Mouse (Mus musculus) bone marrow, adult 2 months (tissue): ENCODE measurements around the gene Snx5. TPM values are rescaled to one million over a fixed set of nuclear protein-coding genes. Genes with fewer than 3 reads are reported as not detected.

Experiments
- H3K27ac ChIP-seq: fragments of 200-500 bp; 2 replicates; pipeline ENCODE4 v1.5.1; 2012; ENCODE audit warnings: low read depth, mild to moderate bottlenecking, control low read depth, inconsistent platforms, low read length; ENCODE audit not compliant: control insufficient read depth, poor library complexity, insufficient read depth
- H3K4me1 ChIP-seq: fragments of 200-500 bp; 2 replicates; pipeline ENCODE4 v1.6.1; 2011; ENCODE audit warnings: low read length; ENCODE audit not compliant: control insufficient read depth, insufficient read depth
- H3K4me3 ChIP-seq: fragments of 200-500 bp; replicated peaks from 2 replicates; pipeline ENCODE3; 2011; ENCODE audit warnings: mild to moderate bottlenecking, low read depth, low read length, control low read depth; ENCODE audit not compliant: control insufficient read depth
- CTCF ChIP-seq: fragments of 200-500 bp; IDR thresholded peaks from 2 replicates; pipeline ENCODE4 v1.5.1; 2011; ENCODE audit warnings: low read length, control low read depth; ENCODE audit not compliant: control insufficient read depth, insufficient read depth
- POLR2A ChIP-seq: fragments of 200-500 bp; IDR thresholded peaks from 2 replicates; pipeline ENCODE4 v1.6.1; 2011; ENCODE audit warnings: low read depth, mild to moderate bottlenecking, control low read depth, low read length, borderline replicate concordance; ENCODE audit not compliant: control insufficient read depth
- WGBS: fragments of 180-500 bp; shearing (Covaris S2); methylation state at CpG from one replicate; pipeline ENCODE4 v1.1.7; 2018; 5-methylcytosine and 5-hydroxymethylcytosine counted together
- polyA plus RNA-seq: library from polyadenylated mRNA; stranded (reverse); fragments of >200 nt; gene quantifications from 2 replicates; pipeline ENCODE4 v1.2.4, GENCODE M21; 2011; ENCODE audit warnings: low replicate concordance; ENCODE audit not compliant: missing spikeins, insufficient read depth, insufficient read length

Gene Snx5
- polyA plus RNA-seq, 1 experiment: 274 TPM

DNA sequence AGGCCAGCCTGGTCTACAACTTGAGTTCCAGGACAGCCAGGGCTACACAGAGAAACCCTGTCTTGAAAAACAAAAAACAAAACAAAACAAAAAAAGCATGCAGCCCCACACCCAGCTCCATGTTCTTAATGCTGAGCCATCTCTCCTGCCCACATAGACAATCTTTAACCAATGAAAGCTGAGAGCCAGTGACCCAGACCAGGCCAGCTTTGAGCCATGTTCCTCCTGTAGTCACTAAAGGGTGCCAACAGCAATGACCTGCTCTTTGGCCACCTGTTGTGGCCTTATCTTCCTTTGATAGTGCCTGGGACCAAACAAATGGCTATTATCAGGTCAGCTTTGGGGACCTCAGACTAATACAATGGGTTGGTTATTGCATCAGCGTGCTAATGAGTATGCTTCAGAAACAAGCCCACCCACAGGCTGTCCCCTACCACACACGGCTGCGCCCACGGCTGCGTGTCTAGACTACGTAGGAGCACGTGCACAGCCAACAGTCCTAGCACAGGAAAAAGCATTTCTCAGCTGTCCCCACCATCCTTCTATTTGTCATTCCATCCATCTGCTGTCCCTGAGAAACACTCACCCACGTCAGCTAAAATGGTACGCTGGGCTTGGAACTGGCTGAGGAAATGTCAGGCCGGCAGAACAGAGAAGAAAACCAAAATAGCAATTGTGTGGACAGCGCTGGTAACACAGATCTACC, 21.0 kb upstream of the Snx5 start:
- Histone ChIP-seq H3K4me3 (no peak overlapping the region), H3K27ac (no peak overlapping the region), H3K4me1 (no peaks in the 10 kb centered on the region; the same call in 1 of the 2 replicates)
- WGBS: 84% methylated on average over 11 of the region's 11 CpGs
- TF ChIP-seq POLR2A: no peak
- TF ChIP-seq CTCF: no peak

DNA sequence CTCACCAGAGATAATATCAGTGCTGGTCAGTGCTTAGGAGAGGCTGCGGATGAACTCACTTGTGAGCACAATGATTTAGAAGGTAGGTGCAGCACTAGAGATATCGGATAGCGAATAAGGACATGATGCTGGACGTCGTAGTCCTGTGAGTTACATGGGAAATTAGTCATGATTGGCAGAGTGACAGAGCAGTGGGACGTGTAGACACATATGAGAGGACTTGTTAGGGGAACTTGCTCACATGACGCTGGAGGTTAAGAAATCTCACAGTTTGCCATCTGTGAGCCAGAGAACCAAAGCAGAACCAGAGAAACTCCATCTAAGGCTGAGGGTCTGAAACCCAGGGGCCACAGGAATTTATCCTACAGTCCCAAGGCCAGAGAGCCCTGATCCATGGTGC, 19.6 kb upstream of the Snx5 start:
- 61% methylated on average over 7 of the region's 7 CpGs for WGBS
- TF ChIP-seq CTCF (no peak), POLR2A (no peak)
- Histone ChIP-seq H3K4me3 (no peak overlapping the region), H3K4me1 (no peaks in the 10 kb centered on the region; the same call in 1 of the 2 replicates), H3K27ac (no peak overlapping the region)

DNA sequence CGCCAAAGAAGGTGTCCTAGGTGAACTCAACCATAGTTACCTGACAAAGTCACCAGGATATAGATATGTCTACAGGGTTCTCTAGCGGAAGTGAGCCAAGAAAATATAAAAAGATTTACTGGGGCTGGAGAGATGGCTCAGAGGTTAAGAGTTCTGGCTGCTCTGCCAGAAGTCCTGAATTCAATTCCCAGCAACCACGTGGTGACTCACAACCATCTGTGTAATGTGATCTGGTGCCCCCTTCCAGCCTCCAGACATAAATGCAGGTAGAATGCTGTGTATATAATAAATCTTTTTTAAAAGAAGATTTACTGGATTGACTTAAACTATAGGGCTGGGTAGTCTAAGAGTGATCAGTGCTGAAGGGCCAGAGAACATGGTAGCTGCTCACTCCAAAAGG, 10.7 kb upstream of the Snx5 start:
- 83% methylated on average over 3 of the region's 3 CpGs for WGBS
- no peak overlapping the region for H3K27ac ChIP-seq
- no peaks in the 10 kb centered on the region; the same call in 1 of the 2 replicates for H3K4me1 ChIP-seq
- H3K4me3 ChIP-seq: no peak overlapping the region
- TF ChIP-seq CTCF (no peak), POLR2A (no peak)

DNA sequence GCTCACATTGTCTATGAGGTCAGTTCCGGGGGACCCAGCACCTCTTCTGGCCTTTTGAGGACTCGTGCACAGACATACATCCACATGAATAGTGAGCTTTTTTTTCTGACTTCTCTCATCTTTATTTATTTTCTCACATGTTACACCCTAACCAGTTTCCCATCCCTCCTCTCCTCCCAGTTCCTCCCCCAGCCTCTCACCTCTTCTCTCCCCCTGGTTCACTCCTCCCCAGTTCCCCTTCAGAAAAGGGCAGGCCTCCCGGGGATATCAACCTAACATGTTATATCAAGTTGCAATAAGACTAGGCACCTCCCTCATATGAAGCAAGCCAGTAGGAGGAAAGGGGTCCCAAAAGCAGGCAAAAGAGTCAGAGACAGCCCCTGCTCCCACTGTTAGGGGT, 9.9 kb upstream of the Snx5 start:
- Histone ChIP-seq H3K27ac (no peak overlapping the region), H3K4me1 (no peaks in the 10 kb centered on the region; the same call in 1 of the 2 replicates), H3K4me3 (no peak overlapping the region)
- TF ChIP-seq POLR2A (no peak), CTCF (no peak)
- WGBS: 82% methylated on average over 3 of the region's 3 CpGs

DNA sequence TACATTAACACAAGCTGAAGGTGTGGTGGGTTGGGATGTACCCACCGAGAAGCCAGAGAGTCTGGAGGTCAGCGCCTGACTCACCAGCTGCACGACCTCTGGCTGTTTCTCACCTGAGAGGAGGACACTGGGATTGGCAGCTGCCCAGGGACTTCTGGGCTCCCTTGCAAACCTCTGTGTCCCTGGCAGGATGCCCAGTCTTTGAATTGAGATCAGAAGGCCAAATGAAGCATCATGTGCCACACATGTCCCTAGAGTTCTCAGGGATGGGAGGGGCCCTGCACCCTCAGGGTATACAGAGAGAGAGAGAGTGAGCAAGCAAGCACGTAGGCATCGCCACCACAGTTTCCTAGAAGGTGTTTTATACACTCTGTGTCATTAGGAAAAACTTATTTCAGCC, 9.0 kb upstream of the Snx5 start:
- H3K27ac ChIP-seq: no peak overlapping the region
- no peak for TF ChIP-seq POLR2A
- no peak for TF ChIP-seq CTCF
- no peaks in the 10 kb centered on the region; the same call in 1 of the 2 replicates for H3K4me1 ChIP-seq
- 65% methylated on average over 5 of the region's 5 CpGs for WGBS
- no peak overlapping the region for H3K4me3 ChIP-seq

DNA sequence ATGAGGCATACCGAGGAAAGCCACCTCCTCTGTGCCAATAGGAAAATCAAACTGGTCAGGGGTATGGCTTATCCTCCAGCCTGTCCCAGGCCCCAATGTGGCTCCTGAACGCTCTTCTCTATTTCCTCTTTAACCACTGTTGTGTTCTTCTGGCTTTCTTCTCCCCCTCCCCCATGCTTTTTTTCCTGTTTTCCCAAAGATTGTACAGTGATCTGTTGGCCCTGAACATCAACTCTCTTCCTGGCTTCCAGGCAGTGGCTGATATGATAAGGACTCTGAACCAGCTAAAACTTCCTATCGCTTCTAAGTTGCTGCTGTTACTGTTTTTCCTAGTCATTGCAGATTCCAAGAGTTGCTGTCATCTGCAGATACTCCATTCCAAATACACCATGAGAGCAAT, 6.2 kb upstream of the Snx5 start:
- TF ChIP-seq POLR2A (no peak), CTCF (no peak)
- H3K4me1 ChIP-seq: peaks cover 2% of the 10 kb centered on the region
- no peak overlapping the region for H3K4me3 ChIP-seq
- WGBS: 70% methylated on average over 3 of the region's 3 CpGs
- no peak overlapping the region for H3K27ac ChIP-seq

DNA sequence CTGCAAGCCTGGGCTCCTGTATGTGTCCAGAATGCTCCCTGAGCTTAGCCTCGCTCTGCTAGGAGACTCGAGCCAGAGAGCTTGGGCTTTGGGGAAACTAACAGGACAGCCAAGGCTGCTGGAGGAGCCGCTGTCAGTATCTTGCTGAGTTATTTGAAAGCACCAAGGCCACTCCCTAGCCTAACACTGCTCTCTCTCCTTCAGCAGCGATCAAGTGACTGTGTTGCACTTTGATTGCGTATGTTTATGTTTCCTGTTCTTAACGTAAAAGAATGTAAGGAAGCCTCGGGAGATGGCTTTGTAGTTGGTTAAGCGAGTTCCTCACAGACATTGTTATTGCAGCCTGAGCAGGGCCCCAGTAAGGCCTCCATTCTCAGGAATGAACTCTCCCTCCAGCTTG, 4.0 kb upstream of the Snx5 start:
- TF ChIP-seq POLR2A (no peak), CTCF (no peak)
- WGBS: 14% methylated on average over 8 of the region's 8 CpGs
- H3K27ac ChIP-seq: peak overlapping the region; percentile 93
- peak overlapping the region; percentile 11 for H3K4me3 ChIP-seq
- H3K4me1 ChIP-seq: peaks cover 2% of the 10 kb centered on the region

DNA sequence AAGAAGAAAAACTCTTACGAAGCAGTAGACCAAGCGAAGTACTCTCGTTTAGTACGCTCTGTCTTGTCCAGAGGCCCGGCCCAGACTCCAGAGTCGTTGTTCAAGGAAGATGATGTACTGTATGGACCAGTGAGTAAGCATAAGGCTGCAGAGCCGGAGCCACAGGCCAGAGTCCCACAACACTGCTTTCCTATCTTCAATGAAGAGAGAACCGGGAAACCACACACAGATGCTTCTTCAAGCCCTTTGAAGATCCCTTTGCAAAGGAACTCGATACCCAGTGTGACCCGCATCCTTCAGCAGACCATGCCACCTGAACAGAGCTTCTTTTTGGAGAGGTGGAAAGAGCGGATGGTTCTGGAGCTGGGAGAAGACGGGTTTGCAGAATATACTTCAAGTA, 1.4 kb upstream of the Snx5 start:
- Histone ChIP-seq H3K4me1 (peaks cover 2% of the 10 kb centered on the region), H3K27ac (no peak overlapping the region), H3K4me3 (no peak overlapping the region)
- WGBS: 75% methylated on average over 12 of the region's 12 CpGs
- TF ChIP-seq POLR2A (no peak), CTCF (no peak)
